Mouse (Mus musculus) stomach, embryonic 15.5 days (tissue): Measurements from ENCODE around the gene Pparg. TPM values are rescaled to one million over a fixed set of nuclear protein-coding genes. Genes with fewer than 3 reads are reported as not detected.

ENCODE experiments used
- ATAC-seq: fragments of 200-750 bp; cut with Nextera tagmentation; 2 replicates; pipeline ENCODE4 v1.8.0; 2017; ENCODE audit warnings: low read depth, moderate number of reproducible peaks, moderate TSS enrichment; ENCODE audit not compliant: insufficient read depth, low FRiP score
- H3K27ac ChIP-seq: fragments of 300-500 bp; sonication (generic); 2 replicates; pipeline ENCODE4 v1.5.1; 2015; ENCODE audit warnings: mild to moderate bottlenecking, inconsistent platforms
- H3K27me3 ChIP-seq: fragments of 300-500 bp; sonication (generic); replicated peaks from 2 replicates; pipeline ENCODE4 v1.6.1; 2015; ENCODE audit warnings: inconsistent platforms
- H3K36me3 ChIP-seq: fragments of 300-500 bp; sonication (generic); 2 replicates; pipeline ENCODE4 v1.6.1; 2015; ENCODE audit warnings: inconsistent platforms
- H3K4me1 ChIP-seq: fragments of 300-500 bp; sonication (generic); 2 replicates; pipeline ENCODE4 v1.6.1; 2015; ENCODE audit warnings: inconsistent platforms
- H3K4me2 ChIP-seq: fragments of 300-500 bp; sonication (generic); 2 replicates; pipeline ENCODE4 v1.6.1; 2015; ENCODE audit warnings: mild to moderate bottlenecking, inconsistent platforms
- H3K4me3 ChIP-seq: fragments of 300-500 bp; sonication (generic); replicated peaks from 2 replicates; pipeline ENCODE4 v1.5.1; 2015; ENCODE audit warnings: inconsistent platforms
- H3K9ac ChIP-seq: fragments of 300-500 bp; sonication (generic); 2 replicates; pipeline ENCODE4 v1.6.1; 2015; ENCODE audit warnings: inconsistent platforms
- H3K9me3 ChIP-seq: fragments of 300-500 bp; sonication (generic); 2 replicates; pipeline ENCODE4 v1.6.1; 2016; ENCODE audit warnings: inconsistent platforms
- WGBS: fragments of 180-500 bp; shearing (Covaris S2); methylation state at CpG from one replicate; pipeline ENCODE4 v1.1.7; 2015; 5-methylcytosine and 5-hydroxymethylcytosine counted together
- polyA plus RNA-seq: library from polyadenylated mRNA; unstranded; fragments of >200 nt; fragmentation: Nextera tagmentation; extraction: Ambion mirVana; gene quantifications from 2 replicates; pipeline ENCODE4 v1.2.1, GENCODE M21; 2015

The Pparg gene
- polyA plus RNA-seq, 1 experiment from 2014 or later: 17.1 TPM

GRCm38 (mm10) chr6:115424433-115424832 lies 63.7 kb downstream of the Pparg start:
- no peaks in the 10 kb centered on the region for H3K27me3 ChIP-seq
- H3K4me2 ChIP-seq: no peak overlapping the region
- H3K4me3 ChIP-seq: no peak overlapping the region
- no peak overlapping the region for H3K9ac ChIP-seq
- no peaks in the 10 kb centered on the region for H3K36me3 ChIP-seq
- no peaks in the 10 kb centered on the region for H3K4me1 ChIP-seq
- WGBS: 72% methylated on average over 3 of the region's 3 CpGs
- no peak for ATAC-seq
- no peak overlapping the region for H3K27ac ChIP-seq
- H3K9me3 ChIP-seq: no peaks in the 10 kb centered on the region

GRCm38 (mm10) chr6:115432726-115433125 lies 72.0 kb downstream of the Pparg start:
- ATAC-seq: no peak

GRCm38 (mm10) chr6:115434054-115434453 lies 73.3 kb downstream of the Pparg start:
- H3K9ac ChIP-seq: no peak overlapping the region
- H3K27me3 ChIP-seq: no peaks in the 10 kb centered on the region
- no peak overlapping the region for H3K4me3 ChIP-seq
- H3K4me2 ChIP-seq: no peak overlapping the region
- no peak overlapping the region for H3K27ac ChIP-seq
- H3K4me1 ChIP-seq: no peaks in the 10 kb centered on the region
- no peak for ATAC-seq
- H3K36me3 ChIP-seq: no peaks in the 10 kb centered on the region
- no peaks in the 10 kb centered on the region for H3K9me3 ChIP-seq
- WGBS: 83% methylated on average over 1 of the region's 1 CpGs

More at GRCm38 (mm10) chr6:115432726-115433125, 72.0 kb downstream of the Pparg start:
- Histone ChIP-seq H3K4me1 (no peaks in the 10 kb centered on the region), H3K36me3 (no peaks in the 10 kb centered on the region), H3K9me3 (no peaks in the 10 kb centered on the region), H3K4me2 (no peak overlapping the region), H3K9ac (no peak overlapping the region), H3K4me3 (no peak overlapping the region), H3K27ac (no peak overlapping the region), H3K27me3 (no peaks in the 10 kb centered on the region)
- 70% methylated on average over 2 of the region's 2 CpGs for WGBS

DNA sequence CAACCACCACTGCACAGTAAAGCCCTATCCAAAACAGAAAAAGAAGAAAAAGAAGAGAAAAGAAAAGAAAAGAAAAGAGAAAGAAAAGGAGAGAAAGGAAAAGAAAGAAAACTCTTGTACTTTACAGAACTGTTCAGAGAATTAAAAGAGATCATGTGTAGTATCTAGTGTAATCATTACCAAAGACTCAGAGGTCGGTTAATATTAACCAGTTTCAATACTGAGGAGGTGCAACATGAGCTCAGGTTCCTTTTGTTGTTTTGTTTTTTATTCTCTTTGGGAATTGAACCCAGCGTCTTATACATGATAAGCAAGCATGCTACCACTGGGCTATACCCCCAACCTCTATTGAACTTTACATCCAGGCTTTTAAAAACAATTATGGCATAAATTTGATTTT lies 74.1 kb downstream of the Pparg start:
- 65% methylated on average over 2 of the region's 2 CpGs for WGBS
- H3K4me1 ChIP-seq: no peaks in the 10 kb centered on the region
- no peak overlapping the region for H3K9ac ChIP-seq
- ATAC-seq: no peak
- H3K9me3 ChIP-seq: no peaks in the 10 kb centered on the region
- no peak overlapping the region for H3K4me2 ChIP-seq
- no peak overlapping the region for H3K27ac ChIP-seq
- no peaks in the 10 kb centered on the region for H3K36me3 ChIP-seq
- H3K27me3 ChIP-seq: no peaks in the 10 kb centered on the region
- no peak overlapping the region for H3K4me3 ChIP-seq

- 69% methylated on average over 5 of the region's 5 CpGs for WGBS
- Histone ChIP-seq H3K9ac (no peak overlapping the region), H3K4me3 (no peak overlapping the region), H3K4me2 (no peak overlapping the region), H3K9me3 (no peaks in the 10 kb centered on the region), H3K4me1 (no peaks in the 10 kb centered on the region), H3K27ac (no peak overlapping the region), H3K36me3 (no peaks in the 10 kb centered on the region; the same call in 1 of the 2 replicates), H3K27me3 (no peaks in the 10 kb centered on the region)
- ATAC-seq: no peak
These were observed 79.7 kb downstream of the Pparg start for GRCm38 (mm10) chr6:115440231-115441006.

- Histone ChIP-seq H3K36me3 (no peaks in the 10 kb centered on the region), H3K27me3 (no peaks in the 10 kb centered on the region), H3K4me1 (no peaks in the 10 kb centered on the region), H3K9ac (no peak overlapping the region), H3K9me3 (no peaks in the 10 kb centered on the region), H3K4me2 (no peak overlapping the region), H3K4me3 (no peak overlapping the region), H3K27ac (no peak overlapping the region)
- WGBS: 66% methylated on average over 1 of the region's 1 CpGs
- no peak for ATAC-seq
These were observed 91.8 kb downstream of the Pparg start for GRCm38 (mm10) chr6:115452501-115452900.

- peak overlapping the region; percentile 57; the same call in 1 of the 2 replicates for H3K27ac ChIP-seq
- ATAC-seq: peak; percentile 31; the same call in 1 of the 2 replicates
- H3K9ac ChIP-seq: no peak overlapping the region
- no peaks in the 10 kb centered on the region for H3K36me3 ChIP-seq
- 48% methylated on average over 16 of the region's 16 CpGs for WGBS
- H3K27me3 ChIP-seq: no peaks in the 10 kb centered on the region
- H3K4me3 ChIP-seq: no peak overlapping the region
- H3K4me2 ChIP-seq: no peak overlapping the region
- H3K9me3 ChIP-seq: no peaks in the 10 kb centered on the region
- no peaks in the 10 kb centered on the region for H3K4me1 ChIP-seq
These were observed 102.1 kb downstream of the Pparg start for GRCm38 (mm10) chr6:115462743-115463337.

- no peak for ATAC-seq
- no peaks in the 10 kb centered on the region for H3K36me3 ChIP-seq
- no peak overlapping the region for H3K9ac ChIP-seq
- no peak overlapping the region for H3K4me3 ChIP-seq
- no peaks in the 10 kb centered on the region for H3K27me3 ChIP-seq
- 37% methylated on average over 2 of the region's 2 CpGs for WGBS
- H3K9me3 ChIP-seq: no peaks in the 10 kb centered on the region
- H3K4me1 ChIP-seq: no peaks in the 10 kb centered on the region
- H3K27ac ChIP-seq: peak overlapping the region; percentile 57; the same call in 1 of the 2 replicates
- no peak overlapping the region for H3K4me2 ChIP-seq
These were observed 102.6 kb downstream of the Pparg start for GRCm38 (mm10) chr6:115463338-115463737.

- no peak for ATAC-seq
- Histone ChIP-seq H3K36me3 (no peaks in the 10 kb centered on the region), H3K27me3 (no peaks in the 10 kb centered on the region), H3K4me2 (no peak overlapping the region), H3K9me3 (no peaks in the 10 kb centered on the region), H3K9ac (no peak overlapping the region), H3K4me3 (no peak overlapping the region), H3K27ac (0 out of 2 replicates have a peak overlapping the region, but pooled peaks have one; percentile 14), H3K4me1 (no peaks in the 10 kb centered on the region)
- WGBS: 45% methylated on average over 3 of the region's 3 CpGs
These were observed 103.9 kb downstream of the Pparg start for GRCm38 (mm10) chr6:115464661-115465060.

DNA sequence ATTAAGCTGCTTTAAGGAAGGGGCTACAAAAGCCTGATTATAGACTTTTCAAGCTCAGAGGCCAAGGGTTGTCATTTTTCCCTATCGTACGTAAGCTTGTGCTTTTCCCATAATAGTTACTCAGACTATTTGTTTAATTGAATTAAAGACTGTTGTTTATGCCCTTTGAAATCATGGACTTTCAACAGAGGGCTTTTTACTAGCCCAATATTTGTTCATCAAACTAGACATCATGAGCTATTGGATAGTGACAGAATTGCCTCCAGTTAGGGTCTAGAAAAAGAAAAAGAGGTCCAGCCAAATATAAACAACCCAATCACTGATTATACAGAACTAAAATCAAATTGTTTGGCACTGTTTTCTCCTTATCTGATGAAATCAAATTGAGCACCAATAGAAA lies 104.7 kb downstream of the Pparg start:
- Histone ChIP-seq H3K4me3 (no peak overlapping the region), H3K9ac (no peak overlapping the region), H3K27me3 (no peaks in the 10 kb centered on the region), H3K4me1 (no peaks in the 10 kb centered on the region), H3K9me3 (no peaks in the 10 kb centered on the region), H3K36me3 (no peaks in the 10 kb centered on the region), H3K4me2 (no peak overlapping the region), H3K27ac (no peak overlapping the region)
- ATAC-seq: no peak
- 52% methylated on average over 2 of the region's 2 CpGs for WGBS

- Histone ChIP-seq H3K4me1 (no peaks in the 10 kb centered on the region), H3K27ac (no peak overlapping the region), H3K36me3 (no peaks in the 10 kb centered on the region), H3K9me3 (no peaks in the 10 kb centered on the region), H3K4me2 (no peak overlapping the region), H3K9ac (no peak overlapping the region), H3K27me3 (no peaks in the 10 kb centered on the region), H3K4me3 (no peak overlapping the region)
- 0 out of 2 replicates have a peak, but pooled peaks have one; percentile 27 for ATAC-seq
- 16% methylated on average over 4 of the region's 4 CpGs for WGBS
These were observed 105.1 kb downstream of the Pparg start for GRCm38 (mm10) chr6:115465876-115466275.

GRCm38 (mm10) chr6:115466601-115467000 lies 105.8 kb downstream of the Pparg start:
- no peaks in the 10 kb centered on the region for H3K9me3 ChIP-seq
- H3K27ac ChIP-seq: no peak overlapping the region
- no peaks in the 10 kb centered on the region for H3K4me1 ChIP-seq
- WGBS: 50% methylated on average over 3 of the region's 3 CpGs
- H3K27me3 ChIP-seq: no peaks in the 10 kb centered on the region
- no peak overlapping the region for H3K9ac ChIP-seq
- no peak overlapping the region for H3K4me2 ChIP-seq
- no peak for ATAC-seq
- H3K36me3 ChIP-seq: no peaks in the 10 kb centered on the region
- no peak overlapping the region for H3K4me3 ChIP-seq
